Mouse (Mus musculus) intestine, embryonic 15.5 days (tissue): ENCODE data around the gene Kif6. TPM values are rescaled to one million over a fixed set of nuclear protein-coding genes. Genes with fewer than 3 reads are reported as not detected.

Experiments used
- ATAC-seq: fragments of 200-750 bp; cut with Nextera tagmentation; 2 replicates; pipeline ENCODE4 v1.8.0; 2017; ENCODE audit warnings: moderate TSS enrichment, moderate library complexity
- H3K27ac ChIP-seq: fragments of 300-500 bp; sonication (generic); 2 replicates; pipeline ENCODE4 v1.5.1; 2015; ENCODE audit warnings: mild to moderate bottlenecking, inconsistent platforms
- H3K27me3 ChIP-seq: fragments of 300-500 bp; sonication (generic); replicated peaks from 2 replicates; pipeline ENCODE4 v1.6.1; 2015; ENCODE audit warnings: inconsistent platforms
- H3K36me3 ChIP-seq: fragments of 300-500 bp; sonication (generic); 2 replicates; pipeline ENCODE4 v1.6.1; 2015; ENCODE audit warnings: inconsistent platforms
- H3K4me1 ChIP-seq: fragments of 300-500 bp; sonication (generic); replicated peaks from 2 replicates; pipeline ENCODE4 v1.6.1; 2015; ENCODE audit warnings: inconsistent platforms
- H3K4me2 ChIP-seq: fragments of 300-500 bp; sonication (generic); replicated peaks from 2 replicates; pipeline ENCODE4 v1.6.1; 2015; ENCODE audit warnings: mild to moderate bottlenecking, inconsistent platforms
- H3K4me3 ChIP-seq: fragments of 300-500 bp; sonication (generic); replicated peaks from 2 replicates; pipeline ENCODE4 v1.5.1; 2015; ENCODE audit warnings: inconsistent platforms
- H3K9ac ChIP-seq: fragments of 300-500 bp; sonication (generic); 2 replicates; pipeline ENCODE4 v1.6.1; 2015; ENCODE audit warnings: inconsistent platforms
- H3K9me3 ChIP-seq: fragments of 300-500 bp; sonication (generic); 2 replicates; pipeline ENCODE4 v1.6.1; 2016; ENCODE audit warnings: inconsistent platforms
- WGBS: fragments of 180-500 bp; shearing (Covaris S2); methylation state at CpG from one replicate; pipeline ENCODE4 v1.1.7; 2015; 5-methylcytosine and 5-hydroxymethylcytosine counted together
- polyA plus RNA-seq: library from polyadenylated mRNA; unstranded; fragments of >200 nt; fragmentation: Nextera tagmentation; extraction: Ambion mirVana; gene quantifications from 2 replicates; pipeline ENCODE4 v1.2.1, GENCODE M21; 2015

Gene Kif6
- polyA plus RNA-seq, 1 experiment from 2014 or later, result 0.97 TPM

GRCm38 (mm10) chr17:49633041-49633440 is 18.1 kb downstream of the Kif6 start:
- no peak for ATAC-seq
- H3K27ac ChIP-seq, result no peak overlapping the region
- no peaks in the 10 kb centered on the region for H3K9me3 ChIP-seq
- H3K4me2 ChIP-seq, result no peak overlapping the region
- no peak overlapping the region for H3K4me3 ChIP-seq
- no peaks in the 10 kb centered on the region for H3K27me3 ChIP-seq
- H3K4me1 ChIP-seq, result no peaks in the 10 kb centered on the region
- H3K9ac ChIP-seq, result no peak overlapping the region
- 46% methylated on average over 8 of the region's 8 CpGs for WGBS
- H3K36me3 ChIP-seq, result no peaks in the 10 kb centered on the region

DNA sequence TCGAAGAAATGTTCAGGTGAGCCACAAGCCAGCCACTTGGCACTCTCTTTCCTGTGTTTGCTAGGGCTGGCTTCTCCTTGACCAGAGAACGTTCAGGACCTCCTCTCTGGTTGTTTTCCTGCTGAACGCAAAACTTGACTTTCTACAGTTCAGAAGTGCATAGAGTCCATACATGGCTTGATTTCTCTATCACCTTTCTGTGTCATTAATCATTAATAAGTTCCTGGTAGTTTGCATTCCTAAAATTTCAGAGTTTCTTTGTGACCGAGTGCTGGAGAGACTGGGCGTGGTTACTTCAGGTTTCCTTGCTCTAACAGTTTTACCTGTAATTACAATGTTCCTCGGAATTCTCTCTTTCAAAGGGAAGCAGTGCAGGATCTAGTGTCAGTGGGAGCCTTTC is 27.0 kb downstream of the Kif6 start:
- Histone ChIP-seq H3K27ac (no peak overlapping the region), H3K4me3 (no peak overlapping the region), H3K27me3 (no peaks in the 10 kb centered on the region), H3K36me3 (no peaks in the 10 kb centered on the region), H3K9ac (no peak overlapping the region), H3K9me3 (no peaks in the 10 kb centered on the region), H3K4me2 (no peak overlapping the region), H3K4me1 (no peaks in the 10 kb centered on the region)
- no peak for ATAC-seq
- WGBS, result 63% methylated on average over 6 of the region's 6 CpGs

GRCm38 (mm10) chr17:49642336-49642735 is 27.4 kb downstream of the Kif6 start:
- H3K4me3 ChIP-seq, result no peak overlapping the region
- H3K4me2 ChIP-seq, result no peak overlapping the region
- no peaks in the 10 kb centered on the region for H3K36me3 ChIP-seq
- H3K9ac ChIP-seq, result no peak overlapping the region
- H3K4me1 ChIP-seq, result no peaks in the 10 kb centered on the region
- WGBS, result 90% methylated on average over 8 of the region's 8 CpGs
- H3K27ac ChIP-seq, result no peak overlapping the region
- H3K27me3 ChIP-seq, result no peaks in the 10 kb centered on the region
- H3K9me3 ChIP-seq, result no peaks in the 10 kb centered on the region
- ATAC-seq, result no peak

DNA sequence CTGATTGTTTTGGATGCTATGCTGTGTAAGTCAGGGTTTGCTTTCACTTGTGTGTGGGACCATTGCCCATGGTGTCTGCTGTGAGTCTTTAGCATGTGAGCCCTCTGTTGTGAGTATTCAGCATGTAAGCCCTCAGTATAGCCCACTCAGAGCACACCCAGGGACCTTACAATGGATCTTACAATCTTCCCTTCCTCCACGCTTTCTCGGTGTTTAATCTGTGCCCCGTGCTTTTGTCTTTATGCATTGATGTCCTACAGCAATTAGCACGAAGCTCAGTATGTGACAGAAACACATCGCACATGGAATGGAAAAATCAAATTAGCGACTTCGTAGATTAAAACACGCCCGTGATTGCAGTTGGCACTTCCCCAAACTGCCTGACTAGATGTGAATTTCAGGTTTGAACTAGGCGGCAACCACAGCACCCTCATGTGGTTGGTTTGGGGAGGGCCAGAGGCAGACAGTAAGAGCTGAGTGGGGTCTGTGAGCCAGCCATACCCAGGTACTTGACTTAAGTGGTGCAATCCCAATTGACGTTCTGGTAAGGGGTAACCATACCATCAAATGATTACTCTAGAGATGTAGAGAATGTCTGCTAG is 28.1 kb downstream of the Kif6 start:
- no peaks in the 10 kb centered on the region for H3K27me3 ChIP-seq
- H3K27ac ChIP-seq, result no peak overlapping the region
- 89% methylated on average over 11 of the region's 11 CpGs for WGBS
- ATAC-seq, result no peak
- H3K9me3 ChIP-seq, result no peaks in the 10 kb centered on the region
- H3K9ac ChIP-seq, result no peak overlapping the region
- H3K4me2 ChIP-seq, result no peak overlapping the region
- H3K36me3 ChIP-seq, result no peaks in the 10 kb centered on the region
- no peak overlapping the region for H3K4me3 ChIP-seq
- H3K4me1 ChIP-seq, result no peaks in the 10 kb centered on the region

DNA sequence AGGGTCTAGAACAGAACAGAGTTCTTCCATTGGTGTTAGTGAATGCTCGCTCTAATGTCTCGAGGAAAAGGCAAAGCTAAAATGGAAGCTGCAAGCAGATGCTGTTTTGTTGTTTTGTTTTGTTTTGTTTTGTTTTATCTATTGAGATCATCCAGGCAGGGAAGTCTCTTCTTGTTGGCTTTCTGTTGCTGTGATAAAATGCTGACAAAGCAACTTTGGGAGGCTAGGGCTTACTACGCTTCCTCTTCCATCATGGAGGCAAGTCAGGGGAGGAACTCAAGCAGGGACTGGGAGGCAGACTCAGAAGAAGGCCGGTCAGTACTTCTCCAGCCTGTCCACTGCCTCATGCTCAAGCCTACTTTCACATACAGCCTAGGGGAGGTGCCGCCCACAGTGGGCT is 31.3 kb downstream of the Kif6 start:
- Histone ChIP-seq H3K27me3 (no peaks in the 10 kb centered on the region), H3K27ac (no peak overlapping the region), H3K9ac (no peak overlapping the region), H3K4me2 (no peak overlapping the region), H3K36me3 (no peaks in the 10 kb centered on the region), H3K4me1 (no peaks in the 10 kb centered on the region), H3K4me3 (no peak overlapping the region), H3K9me3 (no peaks in the 10 kb centered on the region)
- WGBS, result 94% methylated on average over 5 of the region's 5 CpGs
- ATAC-seq, result no peak

GRCm38 (mm10) chr17:49648970-49649369 is 34.0 kb downstream of the Kif6 start:
- ATAC-seq, result no peak
- Histone ChIP-seq H3K4me1 (no peaks in the 10 kb centered on the region), H3K9ac (no peak overlapping the region), H3K27me3 (no peaks in the 10 kb centered on the region), H3K36me3 (no peaks in the 10 kb centered on the region), H3K4me2 (no peak overlapping the region), H3K4me3 (no peak overlapping the region), H3K9me3 (no peaks in the 10 kb centered on the region), H3K27ac (no peak overlapping the region)
- WGBS, result 63% methylated on average over 2 of the region's 2 CpGs

DNA sequence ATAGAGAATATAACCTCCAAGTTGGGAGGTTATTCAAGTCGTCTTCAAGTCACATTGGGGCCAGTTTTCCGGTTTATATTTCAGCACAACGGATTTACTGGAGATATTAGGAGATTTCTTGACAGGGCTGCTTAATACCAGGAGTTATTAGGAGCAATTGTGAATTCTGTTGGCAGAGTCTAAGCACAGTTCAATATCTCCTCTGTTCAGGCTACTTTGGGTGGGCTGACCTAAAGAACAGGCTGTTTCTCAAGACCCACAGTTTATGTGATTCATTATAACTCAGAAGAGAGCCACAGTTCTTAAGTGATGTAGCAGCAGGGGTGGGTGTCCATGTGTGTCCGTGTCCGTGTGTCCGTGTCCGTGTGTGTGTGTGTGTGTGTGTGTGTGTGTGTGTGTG is 34.5 kb downstream of the Kif6 start:
- no peak overlapping the region for H3K4me3 ChIP-seq
- no peak for ATAC-seq
- H3K9ac ChIP-seq, result no peak overlapping the region
- no peak overlapping the region for H3K4me2 ChIP-seq
- H3K36me3 ChIP-seq, result no peaks in the 10 kb centered on the region
- no peaks in the 10 kb centered on the region for H3K27me3 ChIP-seq
- no peaks in the 10 kb centered on the region for H3K4me1 ChIP-seq
- WGBS, result 66% methylated on average over 7 of the region's 7 CpGs
- H3K27ac ChIP-seq, result no peak overlapping the region
- no peaks in the 10 kb centered on the region for H3K9me3 ChIP-seq

DNA sequence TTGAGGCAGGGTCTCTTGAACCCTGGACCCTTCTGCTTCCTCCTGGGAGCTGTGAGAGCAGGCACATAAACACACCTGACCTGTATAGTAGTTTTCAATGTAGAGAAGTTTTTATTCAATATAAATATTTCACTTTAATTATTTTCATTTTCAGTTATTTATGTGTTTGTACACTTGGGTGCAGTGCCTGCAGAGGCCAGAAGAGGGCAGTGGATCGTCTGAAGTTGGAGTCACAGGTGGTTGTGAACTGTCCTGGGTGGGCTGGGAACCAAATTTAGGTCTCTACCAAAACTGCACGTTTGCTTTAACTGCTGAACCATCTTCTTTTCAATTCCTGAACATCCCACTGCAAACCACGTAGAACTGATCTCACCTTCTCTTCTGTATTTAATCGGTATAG is 35.4 kb downstream of the Kif6 start:
- Histone ChIP-seq H3K4me3 (no peak overlapping the region), H3K27ac (no peak overlapping the region), H3K36me3 (no peaks in the 10 kb centered on the region), H3K27me3 (no peaks in the 10 kb centered on the region), H3K9me3 (no peaks in the 10 kb centered on the region), H3K4me1 (no peaks in the 10 kb centered on the region), H3K4me2 (no peak overlapping the region), H3K9ac (no peak overlapping the region)
- no peak for ATAC-seq
- WGBS, result 87% methylated on average over 4 of the region's 4 CpGs

GRCm38 (mm10) chr17:49652357-49652756 is 37.4 kb downstream of the Kif6 start:
- Histone ChIP-seq H3K4me2 (no peak overlapping the region), H3K4me3 (no peak overlapping the region), H3K9ac (no peak overlapping the region), H3K4me1 (no peaks in the 10 kb centered on the region), H3K27me3 (no peaks in the 10 kb centered on the region), H3K27ac (no peak overlapping the region), H3K9me3 (no peaks in the 10 kb centered on the region), H3K36me3 (no peaks in the 10 kb centered on the region)
- WGBS, result 60% methylated on average over 3 of the region's 3 CpGs
- no peak for ATAC-seq

- 82% methylated on average over 5 of the region's 5 CpGs for WGBS
- H3K27ac ChIP-seq, result no peak overlapping the region
- no peaks in the 10 kb centered on the region for H3K27me3 ChIP-seq
- no peak overlapping the region for H3K4me3 ChIP-seq
- no peak overlapping the region for H3K9ac ChIP-seq
- no peaks in the 10 kb centered on the region for H3K36me3 ChIP-seq
- H3K4me2 ChIP-seq, result no peak overlapping the region
- no peaks in the 10 kb centered on the region for H3K4me1 ChIP-seq
- no peak for ATAC-seq
- H3K9me3 ChIP-seq, result no peaks in the 10 kb centered on the region
Observed at GRCm38 (mm10) chr17:49652800-49653199, 37.9 kb downstream of the Kif6 start.

- Histone ChIP-seq H3K4me1 (0 out of 2 replicates have a peak, but pooled peaks cover 3% of the 10 kb centered on the region), H3K9ac (no peak overlapping the region), H3K4me2 (no peak overlapping the region), H3K27me3 (no peaks in the 10 kb centered on the region), H3K36me3 (no peaks in the 10 kb centered on the region), H3K27ac (no peak overlapping the region), H3K4me3 (no peak overlapping the region), H3K9me3 (no peaks in the 10 kb centered on the region)
- 37% methylated on average over 6 of the region's 6 CpGs for WGBS
- ATAC-seq, result no peak
Observed at GRCm38 (mm10) chr17:49661626-49662025, 46.7 kb downstream of the Kif6 start.

- no peak overlapping the region for H3K9ac ChIP-seq
- H3K4me1 ChIP-seq, result no peaks in the 10 kb centered on the region
- no peaks in the 10 kb centered on the region for H3K9me3 ChIP-seq
- H3K27ac ChIP-seq, result no peak overlapping the region
- H3K27me3 ChIP-seq, result no peaks in the 10 kb centered on the region
- no peak for ATAC-seq
- no peak overlapping the region for H3K4me2 ChIP-seq
- WGBS, result 92% methylated on average over 5 of the region's 5 CpGs
- H3K4me3 ChIP-seq, result no peak overlapping the region
- no peaks in the 10 kb centered on the region for H3K36me3 ChIP-seq
Observed at GRCm38 (mm10) chr17:49666728-49667127, 51.8 kb downstream of the Kif6 start.

DNA sequence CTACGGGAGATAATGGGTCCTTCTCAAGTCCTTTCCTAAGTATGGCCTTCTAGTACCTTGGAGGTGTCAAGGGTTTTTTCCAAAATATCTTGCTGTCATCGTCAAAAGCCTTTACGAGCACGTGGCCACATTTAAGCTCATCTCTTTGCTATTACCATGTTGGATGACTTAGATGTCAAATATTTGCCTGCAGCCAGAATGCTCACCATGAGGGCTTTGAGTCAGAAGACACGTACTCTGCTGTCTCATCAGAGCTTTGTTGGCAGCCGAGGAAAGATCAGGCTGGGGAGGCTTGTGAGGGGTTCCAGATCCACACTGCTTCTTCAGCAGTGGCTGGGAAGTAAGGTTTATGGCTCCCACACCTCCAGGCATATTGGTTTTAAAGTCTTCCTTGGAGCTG is 53.4 kb downstream of the Kif6 start:
- Histone ChIP-seq H3K27ac (no peak overlapping the region), H3K4me3 (no peak overlapping the region), H3K4me1 (no peaks in the 10 kb centered on the region), H3K27me3 (no peaks in the 10 kb centered on the region), H3K9me3 (no peaks in the 10 kb centered on the region), H3K4me2 (no peak overlapping the region), H3K9ac (no peak overlapping the region), H3K36me3 (no peaks in the 10 kb centered on the region)
- ATAC-seq, result no peak
- WGBS, result 82% methylated on average over 6 of the region's 6 CpGs
